Mouse (Mus musculus) MEL (cell line): ENCODE results near the gene Ifrd1. TPM values are rescaled to one million over a fixed set of nuclear protein-coding genes. Genes with fewer than 3 reads are reported as not detected.

Source experiments
- DNase-seq: peaks from one replicate; pipeline ENCODE4 v3.0.0; 2011; ENCODE audit warnings: low read depth, low spot score
- H3K27ac ChIP-seq: 2 replicates; pipeline ENCODE4 v1.5.1; 2012; ENCODE audit warnings: low read depth, mild to moderate bottlenecking, control low read depth, low read length, moderate library complexity; ENCODE audit not compliant: control insufficient read depth
- H3K27me3 ChIP-seq, 2 experiments: fragments of 150-350 bp in 1 of 2; sonication (generic) in 1 of 2; 2 replicates each; pipeline ENCODE4 v1.6.1; 2012; ENCODE audit warnings: low read length in 2 of 2, mild to moderate bottlenecking in 2 of 2, improper control_type of control experiment in 1 of 2, moderate library complexity in 1 of 2; ENCODE audit not compliant: insufficient read depth in 2 of 2, control insufficient read depth in 1 of 2
- H3K36me3 ChIP-seq, 2 experiments: 2 replicates each; pipeline ENCODE4 v1.6.1; 2012 to 2014; ENCODE audit warnings: low read length in 2 of 2, improper control_type of control experiment in 1 of 2, inconsistent platforms in 1 of 2, mild to moderate bottlenecking in 1 of 2; ENCODE audit not compliant: insufficient read depth in 2 of 2, control insufficient read depth in 1 of 2
- H3K4me1 ChIP-seq, 2 experiments: fragments of 150-350 bp in 1 of 2; sonication (generic) in 1 of 2; 2 replicates each; pipeline ENCODE4 v1.6.1; 2012; ENCODE audit warnings: low read length in 2 of 2, improper control_type of control experiment in 1 of 2, mild to moderate bottlenecking in 1 of 2; ENCODE audit not compliant: insufficient read depth in 2 of 2, control insufficient read depth in 1 of 2
- H3K4me3 ChIP-seq, 2 experiments: fragments of 150-350 bp in 1 of 2; sonication (generic) in 1 of 2; 2 replicates each; pipeline ENCODE4 v1.5.1; 2012; ENCODE audit warnings: low read depth in 2 of 2, low read length in 2 of 2, mild to moderate bottlenecking in 2 of 2, moderate library complexity in 2 of 2, control low read depth in 1 of 2, improper control_type of control experiment in 1 of 2; ENCODE audit not compliant: control insufficient read depth in 1 of 2, insufficient read depth in 1 of 2
- H3K79me2 ChIP-seq: 2 replicates; pipeline ENCODE4 v1.6.1; 2012; ENCODE audit warnings: mild to moderate bottlenecking, low read length, moderate library complexity; ENCODE audit not compliant: control insufficient read depth, poor library complexity, insufficient read depth
- H3K9ac ChIP-seq: 2 replicates; pipeline ENCODE4 v1.6.1; 2012; ENCODE audit warnings: low read depth, mild to moderate bottlenecking, control low read depth, low read length, moderate library complexity; ENCODE audit not compliant: control insufficient read depth, poor library complexity, severe bottlenecking
- H3K9me3 ChIP-seq: fragments of 150-350 bp; sonication (generic); replicated peaks from 2 replicates; pipeline ENCODE4 v1.6.1; 2012; ENCODE audit warnings: mild to moderate bottlenecking, low read length, improper control_type of control experiment, moderate library complexity; ENCODE audit not compliant: insufficient read depth
- BHLHE40 ChIP-seq: IDR thresholded peaks from 2 replicates; pipeline ENCODE4 v1.6.1; 2012; ENCODE audit warnings: low read depth, mild to moderate bottlenecking, inconsistent platforms, low read length, improper control_type of control experiment, borderline replicate concordance
- CHD2 ChIP-seq: IDR thresholded peaks from 2 replicates; pipeline ENCODE4 v1.6.1; 2011; ENCODE audit warnings: low read length, improper control_type of control experiment
- E2F4 ChIP-seq: IDR thresholded peaks from 2 replicates; pipeline ENCODE4 v1.6.1; 2011; ENCODE audit warnings: low read depth, low read length, improper control_type of control experiment, borderline replicate concordance
- EP300 ChIP-seq, 2 experiments: IDR thresholded peaks; 2 replicates each; pipeline ENCODE4 v1.6.1; 2011; ENCODE audit warnings: improper control_type of control experiment in 2 of 2, low read length in 2 of 2, low read depth in 1 of 2, mild to moderate bottlenecking in 1 of 2
- ETS1 ChIP-seq: IDR thresholded peaks from 2 replicates; pipeline ENCODE4 v1.6.1; 2012; ENCODE audit warnings: low read depth, mild to moderate bottlenecking, inconsistent platforms, low read length, improper control_type of control experiment, moderate library complexity
- GABPA ChIP-seq: IDR thresholded peaks from 2 replicates; pipeline ENCODE4 v1.6.1; 2012; ENCODE audit warnings: low read depth, mild to moderate bottlenecking, inconsistent platforms, low read length, improper control_type of control experiment, moderate library complexity
- HCFC1 ChIP-seq: IDR thresholded peaks from 2 replicates; pipeline ENCODE4 v1.6.1; 2012; ENCODE audit warnings: low read depth, mild to moderate bottlenecking, inconsistent platforms, low read length, improper control_type of control experiment, moderate library complexity
- JUND ChIP-seq: IDR thresholded peaks from 2 replicates; pipeline ENCODE4 v1.6.1; 2011; ENCODE audit warnings: low read depth, mild to moderate bottlenecking, improper control_type of control experiment, low read length
- KAT2A ChIP-seq: conservative IDR thresholded peaks from 2 replicates; pipeline ENCODE4 v1.6.1; 2012; ENCODE audit warnings: low read depth, low read length, improper control_type of control experiment, inconsistent platforms
- MAX ChIP-seq: IDR thresholded peaks from 2 replicates; pipeline ENCODE4 v1.6.1; 2011; ENCODE audit warnings: low read length, improper control_type of control experiment
- MAZ ChIP-seq: IDR thresholded peaks from 2 replicates; pipeline ENCODE4 v1.6.1; 2012; ENCODE audit warnings: low read depth, mild to moderate bottlenecking, inconsistent platforms, low read length, improper control_type of control experiment
- MEF2A ChIP-seq: IDR thresholded peaks from 2 replicates; pipeline ENCODE4 v1.6.1; 2014; ENCODE audit warnings: low read depth, mild to moderate bottlenecking, inconsistent platforms, low read length, improper control_type of control experiment; ENCODE audit not compliant: poor library complexity, insufficient replicate concordance, severe bottlenecking; ENCODE audit errors: extremely low read depth
- MXI1 ChIP-seq: IDR thresholded peaks from 2 replicates; pipeline ENCODE4 v1.6.1; 2011; ENCODE audit warnings: mild to moderate bottlenecking, low read depth, low read length, improper control_type of control experiment
- MYC ChIP-seq: IDR thresholded peaks from 2 replicates; pipeline ENCODE4 v1.6.1; 2011; ENCODE audit warnings: low read depth, mild to moderate bottlenecking, low read length, improper control_type of control experiment, moderate library complexity
- POLR2A ChIP-seq, 2 experiments: IDR thresholded peaks; 2 replicates each; pipeline ENCODE4 v1.6.1; 2011 to 2012; ENCODE audit warnings: low read length in 2 of 2, mild to moderate bottlenecking in 2 of 2, control low read depth in 1 of 2, improper control_type of control experiment in 1 of 2, low read depth in 1 of 2, moderate library complexity in 1 of 2; ENCODE audit not compliant: control insufficient read depth in 1 of 2, insufficient read depth in 1 of 2, poor library complexity in 1 of 2
- POLR2AphosphoS2 ChIP-seq: IDR thresholded peaks from 2 replicates; pipeline ENCODE4 v1.6.1; 2011; ENCODE audit warnings: low read length, improper control_type of control experiment
- SIN3A ChIP-seq: IDR thresholded peaks from 2 replicates; pipeline ENCODE4 v1.6.1; 2012; ENCODE audit warnings: low read length, improper control_type of control experiment, inconsistent platforms
- SMC3 ChIP-seq: IDR thresholded peaks from 2 replicates; pipeline ENCODE4 v1.6.1; 2011; ENCODE audit warnings: low read depth, low read length, improper control_type of control experiment
- TCF12 ChIP-seq: IDR thresholded peaks from 2 replicates; pipeline ENCODE4 v1.6.1; 2014; ENCODE audit warnings: low read depth, mild to moderate bottlenecking, inconsistent platforms, low read length, improper control_type of control experiment, moderate library complexity
- UBTF ChIP-seq: IDR thresholded peaks from 2 replicates; pipeline ENCODE4 v1.6.1; 2012; ENCODE audit warnings: low read depth, mild to moderate bottlenecking, inconsistent platforms, low read length, improper control_type of control experiment, moderate library complexity, borderline replicate concordance; ENCODE audit not compliant: insufficient read depth
- USF1 ChIP-seq: IDR thresholded peaks from 2 replicates; pipeline ENCODE4 v1.6.1; 2014; ENCODE audit warnings: low read depth, mild to moderate bottlenecking, inconsistent platforms, low read length, improper control_type of control experiment, moderate library complexity
- ZMIZ1 ChIP-seq: IDR thresholded peaks from 2 replicates; pipeline ENCODE4 v1.6.1; 2012; ENCODE audit warnings: low read depth, mild to moderate bottlenecking, inconsistent platforms, low read length, improper control_type of control experiment, moderate library complexity
- polyA plus RNA-seq, 2 experiments: library from polyadenylated mRNA; stranded (reverse) in 1 of 2; unstranded in 1 of 2; fragments of >175 nt in 1 of 2; fragments of >200 nt in 1 of 2; gene quantifications; 2 replicates each; pipeline versions ENCODE4 v1.2.1 to v1.2.4; 2012; ENCODE audit warnings: low replicate concordance in 2 of 2, low read depth in 1 of 2; ENCODE audit not compliant: insufficient read length in 2 of 2, insufficient read depth in 1 of 2, missing spikeins in 1 of 2
- total RNA-seq: library from RNA; depleted of rRNA; stranded (reverse); fragments of 300-350 nt; gene quantifications from 2 replicates; pipeline ENCODE4 v1.2.3, GENCODE M21; 2012

Ifrd1 gene
- total and polyA plus RNA-seq, 3 experiments, result 161 to 167 TPM; not detected in 1

DNA sequence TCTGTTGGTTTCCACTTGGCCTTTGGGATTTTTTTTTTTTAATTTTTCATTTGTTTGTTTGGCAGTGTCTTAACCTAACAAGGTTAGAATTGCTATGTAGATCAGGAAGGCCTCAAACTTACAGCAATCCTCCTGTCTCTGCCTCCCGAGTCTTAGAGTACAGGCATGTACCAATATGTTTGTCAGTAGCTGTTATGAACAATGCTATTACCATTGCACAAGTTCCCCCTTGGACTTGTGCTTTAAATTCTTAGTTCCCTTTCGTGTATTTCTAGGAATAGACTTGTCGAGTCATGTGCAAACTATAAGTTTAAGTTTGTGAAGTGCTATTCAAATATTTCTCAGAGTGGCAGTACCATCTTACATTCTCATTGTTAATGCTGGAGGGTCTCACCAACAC lies 29.3 kb upstream of the Ifrd1 start:
- Histone ChIP-seq H3K4me3 (no peak overlapping the region), H3K4me1 (no peaks in the 10 kb centered on the region), H3K9ac (no peak overlapping the region), H3K27me3 (no peaks in the 10 kb centered on the region; a peak in 1 of 4 replicates), H3K9me3 (no peaks in the 10 kb centered on the region), H3K79me2 (no peaks in the 10 kb centered on the region), H3K36me3 (no peaks in the 10 kb centered on the region), H3K27ac (no peak overlapping the region)
- TF ChIP-seq BHLHE40, result no peak
- no peak for TF ChIP-seq MEF2A
- no peak for TF ChIP-seq JUND
- TF ChIP-seq POLR2AphosphoS2, result no peak
- TF ChIP-seq MXI1, result no peak
- no peak for TF ChIP-seq USF1
- TF ChIP-seq TCF12, result no peak
- no peak for TF ChIP-seq CHD2
- no peak for DNase-seq

DNA sequence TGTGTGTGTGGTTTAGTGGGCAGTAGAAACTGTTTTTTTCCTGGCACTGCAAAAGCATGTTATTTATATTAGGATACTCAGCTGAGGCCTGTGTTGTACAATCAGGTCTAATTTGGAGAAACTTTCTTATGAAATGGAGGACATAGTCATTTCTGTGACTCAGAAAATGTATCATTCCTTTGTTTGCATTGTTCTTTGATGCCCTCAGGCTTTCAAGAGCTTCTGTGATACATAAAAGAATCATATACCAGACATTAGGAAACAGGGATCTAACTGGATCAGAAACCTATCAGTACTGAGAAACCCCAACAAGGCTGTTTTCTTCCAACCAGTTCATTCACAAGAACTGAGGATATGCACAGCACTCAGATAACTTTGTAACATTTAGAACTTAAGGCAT lies 26.6 kb upstream of the Ifrd1 start:
- Histone ChIP-seq H3K27ac (no peak overlapping the region), H3K9me3 (no peaks in the 10 kb centered on the region)
- TF ChIP-seq MYC, result no peak
- no peak for TF ChIP-seq USF1
- TF ChIP-seq GABPA, result no peak
- no peak for TF ChIP-seq HCFC1
- TF ChIP-seq SMC3, result no peak
- TF ChIP-seq EP300 (IDR thresholded peaks at IDR 0.05; ENCODE audit: low read depth in 1 of 2, low read length in 2 of 2), result no peak
- no peak for TF ChIP-seq E2F4
- TF ChIP-seq MXI1, result no peak
- no peak for TF ChIP-seq ZMIZ1
- TF ChIP-seq KAT2A, result no peak

DNA sequence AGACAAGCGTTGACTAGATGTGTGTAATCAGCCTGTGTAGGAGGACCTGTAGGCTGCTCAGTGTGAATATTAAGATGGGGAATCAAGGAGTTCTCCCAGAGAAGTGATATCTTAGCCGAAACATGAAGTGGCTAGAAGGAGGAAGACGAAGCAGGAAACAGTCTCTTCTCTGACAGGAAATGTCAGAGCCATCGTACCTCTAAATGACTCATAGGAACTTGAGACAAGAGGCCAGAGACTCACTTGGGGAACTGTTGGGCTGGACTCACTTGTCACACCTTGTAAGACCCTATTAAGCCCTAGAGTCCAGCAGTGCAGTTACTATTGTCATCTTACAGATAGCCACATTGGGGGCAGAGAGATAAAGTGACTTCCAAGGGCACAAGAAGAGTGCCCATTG lies 25.0 kb upstream of the Ifrd1 start:
- H3K36me3 ChIP-seq, result no peaks in the 10 kb centered on the region
- no peaks in the 10 kb centered on the region for H3K9me3 ChIP-seq
- no peak overlapping the region for H3K9ac ChIP-seq
- no peaks in the 10 kb centered on the region for H3K4me1 ChIP-seq
- H3K27me3 ChIP-seq, result no peaks in the 10 kb centered on the region
- TF ChIP-seq MEF2A, result no peak
- TF ChIP-seq SMC3, result no peak
- TF ChIP-seq MAZ, result no peak
- no peak for TF ChIP-seq POLR2A (IDR thresholded peaks at IDR 0.05; ENCODE audit: control insufficient read depth in 1 of 2, insufficient read depth in 1 of 2, low read depth in 1 of 2, low read length in 2 of 2, poor library complexity in 1 of 2)
- no peak for TF ChIP-seq MAX
- TF ChIP-seq SIN3A, result no peak
- TF ChIP-seq UBTF, result no peak
- no peak for TF ChIP-seq ETS1
- DNase-seq, result no peak
- no peak overlapping the region for H3K4me3 ChIP-seq
- no peaks in the 10 kb centered on the region for H3K79me2 ChIP-seq
- no peak overlapping the region for H3K27ac ChIP-seq

More for the DNA sequence above, 26.6 kb upstream of the Ifrd1 start:
- Histone ChIP-seq H3K36me3 (no peaks in the 10 kb centered on the region), H3K4me1 (no peaks in the 10 kb centered on the region), H3K9ac (no peak overlapping the region), H3K79me2 (no peaks in the 10 kb centered on the region), H3K4me3 (no peak overlapping the region), H3K27me3 (no peaks in the 10 kb centered on the region; a peak in 1 of 4 replicates)
- no peak for DNase-seq
